Mouse (Mus musculus) midbrain, postnatal 0 days (tissue): ENCODE measurements around the gene Wfikkn2. TPM values are rescaled to one million over a fixed set of nuclear protein-coding genes. Genes with fewer than 3 reads are reported as not detected.

Experiments used
- ATAC-seq: fragments of 200-750 bp; cut with Nextera tagmentation; 2 replicates; pipeline ENCODE4 v1.8.0; 2017; ENCODE audit warnings: moderate number of reproducible peaks, mild to moderate bottlenecking, moderate TSS enrichment, moderate library complexity; ENCODE audit not compliant: low FRiP score
- DNase-seq: peaks from one replicate; pipeline ENCODE4 v3.0.0-alpha.2; 2015; ENCODE audit warnings: low spot score
- H3K27ac ChIP-seq: fragments of 300-500 bp; sonication (generic); 2 replicates; pipeline ENCODE4 v1.5.1; 2014; ENCODE audit warnings: low read depth, mild to moderate bottlenecking, low read length, mixed read lengths
- H3K27me3 ChIP-seq: fragments of 300-500 bp; sonication (generic); 2 replicates; pipeline ENCODE4 v1.6.1; 2014; ENCODE audit warnings: low read length, control low read depth, mixed read lengths; ENCODE audit not compliant: insufficient read depth
- H3K36me3 ChIP-seq: fragments of 300-500 bp; sonication (generic); 2 replicates; pipeline ENCODE4 v1.6.1; 2014; ENCODE audit warnings: low read length, control low read depth, mixed read lengths; ENCODE audit not compliant: insufficient read depth
- H3K4me1 ChIP-seq: fragments of 300-500 bp; sonication (generic); 2 replicates; pipeline ENCODE4 v1.6.1; 2014; ENCODE audit warnings: mild to moderate bottlenecking, control low read depth, antibody characterized with exemption, low read length, mixed read lengths; ENCODE audit not compliant: insufficient read depth
- H3K4me2 ChIP-seq: fragments of 300-500 bp; sonication (generic); 2 replicates; pipeline ENCODE4 v1.6.1; 2014; ENCODE audit warnings: low read depth, mild to moderate bottlenecking, low read length, mixed read lengths; ENCODE audit not compliant: poor library complexity, severe bottlenecking
- H3K4me3 ChIP-seq: fragments of 300-500 bp; sonication (generic); 2 replicates; pipeline ENCODE4 v1.5.1; 2014; ENCODE audit warnings: low read depth, mild to moderate bottlenecking, low read length, moderate library complexity
- H3K9ac ChIP-seq: fragments of 300-500 bp; sonication (generic); replicated peaks from 2 replicates; pipeline ENCODE4 v1.6.1; 2014; ENCODE audit warnings: mild to moderate bottlenecking, low read length, moderate library complexity, mixed read lengths; ENCODE audit not compliant: poor library complexity, severe bottlenecking
- H3K9me3 ChIP-seq: fragments of 300-500 bp; sonication (generic); 2 replicates; pipeline ENCODE4 v1.6.1; 2016; ENCODE audit warnings: low read length, control low read depth
- CTCF ChIP-seq: IDR thresholded peaks from 2 replicates; pipeline ENCODE4 v1.5.1; 2016; ENCODE audit warnings: antibody characterized with exemption, mild to moderate bottlenecking
- WGBS: fragments of 180-500 bp; shearing (Covaris S2); extraction: QIAGEN DNeasy Blood & Tissue Kit; methylation state at CpG from one replicate; pipeline ENCODE4 v1.1.7; 2014; 5-methylcytosine and 5-hydroxymethylcytosine counted together
- polyA plus RNA-seq: library from polyadenylated mRNA; unstranded; fragments of >200 nt; fragmentation: Nextera tagmentation; extraction: Ambion mirVana; gene quantifications from 2 replicates; pipeline ENCODE4 v1.2.1, GENCODE M21; 2015
- total RNA-seq: library from RNA; depleted of rRNA; stranded (reverse); fragments of >200 nt; gene quantifications from 2 replicates; pipeline ENCODE4 v1.2.3, GENCODE M21; 2014

Gene Wfikkn2
- total and polyA plus RNA-seq, 2 experiments from 2014 or later: 2.6 to 10.0 TPM

GRCm38 (mm10) chr11:94208811-94209675, 36.8 kb downstream of the Wfikkn2 start:
- Histone ChIP-seq H3K27ac (peak overlapping the region; percentile 32; the same call in 1 of the 2 replicates), H3K4me1 (peaks cover 4% of the 10 kb centered on the region; the same call in 1 of the 2 replicates), H3K36me3 (0 out of 2 replicates have a peak, but pooled peaks cover 5% of the 10 kb centered on the region), H3K9me3 (no peaks in the 10 kb centered on the region), H3K27me3 (no peaks in the 10 kb centered on the region), H3K9ac (no peak overlapping the region), H3K4me2 (peak overlapping the region; percentile 79), H3K4me3 (peak overlapping the region; percentile 42)
- TF ChIP-seq CTCF: no peak
- WGBS: 45% methylated on average over 8 of the region's 8 CpGs
- ATAC-seq (no peak), DNase-seq (no peak)

- Histone ChIP-seq H3K27me3 (no peaks in the 10 kb centered on the region), H3K4me2 (no peak overlapping the region), H3K4me3 (no peak overlapping the region), H3K36me3 (no peaks in the 10 kb centered on the region), H3K9ac (no peak overlapping the region), H3K9me3 (no peaks in the 10 kb centered on the region), H3K27ac (no peak overlapping the region), H3K4me1 (0 out of 2 replicates have a peak, but pooled peaks cover 4% of the 10 kb centered on the region)
- TF ChIP-seq CTCF: no peak
- WGBS: 69% methylated on average over 10 of the region's 10 CpGs
- DNase-seq: no peak
- ATAC-seq: no peak
Measured at GRCm38 (mm10) chr11:94206398-94207114, 39.2 kb downstream of the Wfikkn2 start.

GRCm38 (mm10) chr11:94203066-94203465, 42.7 kb downstream of the Wfikkn2 start:
- no peaks in the 10 kb centered on the region for H3K9me3 ChIP-seq
- no peak for TF ChIP-seq CTCF
- DNase-seq: no peak
- no peak overlapping the region for H3K4me3 ChIP-seq
- H3K27me3 ChIP-seq: no peaks in the 10 kb centered on the region
- no peaks in the 10 kb centered on the region for H3K4me1 ChIP-seq
- H3K4me2 ChIP-seq: no peak overlapping the region
- no peak overlapping the region for H3K9ac ChIP-seq
- H3K36me3 ChIP-seq: no peaks in the 10 kb centered on the region
- H3K27ac ChIP-seq: no peak overlapping the region
- 45% methylated on average over 3 of the region's 3 CpGs for WGBS
- ATAC-seq: no peak

GRCm38 (mm10) chr11:94202106-94202505, 43.7 kb downstream of the Wfikkn2 start:
- no peaks in the 10 kb centered on the region for H3K9me3 ChIP-seq
- no peaks in the 10 kb centered on the region for H3K4me1 ChIP-seq
- H3K27ac ChIP-seq: no peak overlapping the region
- no peak overlapping the region for H3K4me3 ChIP-seq
- no peak overlapping the region for H3K4me2 ChIP-seq
- no peak overlapping the region for H3K9ac ChIP-seq
- H3K27me3 ChIP-seq: no peaks in the 10 kb centered on the region
- DNase-seq: no peak
- no peak for TF ChIP-seq CTCF
- no peak for ATAC-seq
- no peaks in the 10 kb centered on the region for H3K36me3 ChIP-seq
- 87% methylated on average over 5 of the region's 5 CpGs for WGBS

GRCm38 (mm10) chr11:94200422-94200821, 45.4 kb downstream of the Wfikkn2 start:
- TF ChIP-seq CTCF: no peak
- H3K9me3 ChIP-seq: no peaks in the 10 kb centered on the region
- no peaks in the 10 kb centered on the region for H3K36me3 ChIP-seq
- ATAC-seq (no peak), DNase-seq (no peak)
- no peaks in the 10 kb centered on the region for H3K4me1 ChIP-seq
- WGBS: 81% methylated on average over 4 of the region's 4 CpGs
- no peak overlapping the region for H3K4me3 ChIP-seq
- H3K9ac ChIP-seq: no peak overlapping the region
- H3K4me2 ChIP-seq: no peak overlapping the region
- H3K27me3 ChIP-seq: no peaks in the 10 kb centered on the region
- H3K27ac ChIP-seq: no peak overlapping the region

- H3K9me3 ChIP-seq: no peaks in the 10 kb centered on the region
- no peak overlapping the region for H3K27ac ChIP-seq
- no peak overlapping the region for H3K4me3 ChIP-seq
- 86% methylated on average over 2 of the region's 2 CpGs for WGBS
- H3K9ac ChIP-seq: no peak overlapping the region
- DNase-seq (no peak), ATAC-seq (no peak)
- H3K4me1 ChIP-seq: no peaks in the 10 kb centered on the region
- TF ChIP-seq CTCF: no peak
- no peak overlapping the region for H3K4me2 ChIP-seq
- no peaks in the 10 kb centered on the region for H3K36me3 ChIP-seq
- no peaks in the 10 kb centered on the region for H3K27me3 ChIP-seq
Measured at GRCm38 (mm10) chr11:94199771-94200170, 46.0 kb downstream of the Wfikkn2 start.
